Mouse (Mus musculus) forebrain, postnatal 0 days (tissue): ENCODE results near the gene Iscu. TPM values are rescaled to one million over a fixed set of nuclear protein-coding genes. Genes with fewer than 3 reads are reported as not detected.
"Not testable (repeated sequence)": the region's sequence is repeated elsewhere in the genome, so short reads cannot be mapped to it uniquely, and the experiment has no call there.

Source experiments
- ATAC-seq: fragments of 200-750 bp; cut with Nextera tagmentation; 2 replicates; pipeline ENCODE4 v1.8.0; 2017; ENCODE audit warnings: mild to moderate bottlenecking, moderate library complexity
- DNase-seq: peaks from one replicate; pipeline ENCODE4 v3.0.0-alpha.2; 2015
- H3K27ac ChIP-seq: fragments of 300-500 bp; sonication (generic); 2 replicates; pipeline ENCODE4 v1.5.1; 2014; ENCODE audit warnings: low read depth, mild to moderate bottlenecking, antibody characterized with exemption, low read length, moderate library complexity, mixed read lengths
- H3K27me3 ChIP-seq: fragments of 300-500 bp; sonication (generic); 2 replicates; pipeline ENCODE4 v1.6.1; 2014; ENCODE audit warnings: mild to moderate bottlenecking, low read length, mixed read lengths; ENCODE audit not compliant: insufficient read depth
- H3K36me3 ChIP-seq: fragments of 300-500 bp; sonication (generic); 2 replicates; pipeline ENCODE4 v1.6.1; 2014; ENCODE audit warnings: mild to moderate bottlenecking, moderate library complexity; ENCODE audit not compliant: insufficient read depth
- H3K4me1 ChIP-seq: fragments of 300-500 bp; sonication (generic); 2 replicates; pipeline ENCODE4 v1.6.1; 2014; ENCODE audit warnings: antibody characterized with exemption; ENCODE audit not compliant: insufficient read depth
- H3K4me2 ChIP-seq: fragments of 300-500 bp; sonication (generic); 2 replicates; pipeline ENCODE4 v1.6.1; 2014; ENCODE audit warnings: low read depth, mild to moderate bottlenecking, moderate library complexity
- H3K4me3 ChIP-seq: fragments of 300-500 bp; sonication (generic); 2 replicates; pipeline ENCODE4 v1.5.1; 2014; ENCODE audit warnings: low read depth, low read length, mixed read lengths
- H3K9ac ChIP-seq: fragments of 300-500 bp; sonication (generic); 2 replicates; pipeline ENCODE4 v1.6.1; 2014; ENCODE audit warnings: mild to moderate bottlenecking
- H3K9me3 ChIP-seq: fragments of 300-500 bp; sonication (generic); 2 replicates; pipeline ENCODE4 v1.6.1; 2016; ENCODE audit warnings: low read length
- CTCF ChIP-seq: sonication (generic); IDR thresholded peaks from 2 replicates; pipeline ENCODE4 v1.5.1; 2016; ENCODE audit warnings: antibody characterized with exemption, control low read depth, low read depth
- WGBS: fragments of 180-500 bp; shearing (Covaris S2); extraction: QIAGEN DNeasy Blood & Tissue Kit; methylation state at CpG from one replicate; pipeline ENCODE4 v1.1.7; 2014; 5-methylcytosine and 5-hydroxymethylcytosine counted together
- polyA plus RNA-seq: library from polyadenylated mRNA; unstranded; fragments of >200 nt; fragmentation: Nextera tagmentation; extraction: Ambion mirVana; gene quantifications from 2 replicates; pipeline ENCODE4 v1.2.1, GENCODE M21; 2015
- total RNA-seq: library from RNA; depleted of rRNA; stranded (reverse); fragments of >200 nt; gene quantifications from 2 replicates; pipeline ENCODE4 v1.2.3, GENCODE M21; 2014

Iscu gene
- total and polyA plus RNA-seq, 2 experiments from 2014 or later: 67.2 to 98.9 TPM

DNA sequence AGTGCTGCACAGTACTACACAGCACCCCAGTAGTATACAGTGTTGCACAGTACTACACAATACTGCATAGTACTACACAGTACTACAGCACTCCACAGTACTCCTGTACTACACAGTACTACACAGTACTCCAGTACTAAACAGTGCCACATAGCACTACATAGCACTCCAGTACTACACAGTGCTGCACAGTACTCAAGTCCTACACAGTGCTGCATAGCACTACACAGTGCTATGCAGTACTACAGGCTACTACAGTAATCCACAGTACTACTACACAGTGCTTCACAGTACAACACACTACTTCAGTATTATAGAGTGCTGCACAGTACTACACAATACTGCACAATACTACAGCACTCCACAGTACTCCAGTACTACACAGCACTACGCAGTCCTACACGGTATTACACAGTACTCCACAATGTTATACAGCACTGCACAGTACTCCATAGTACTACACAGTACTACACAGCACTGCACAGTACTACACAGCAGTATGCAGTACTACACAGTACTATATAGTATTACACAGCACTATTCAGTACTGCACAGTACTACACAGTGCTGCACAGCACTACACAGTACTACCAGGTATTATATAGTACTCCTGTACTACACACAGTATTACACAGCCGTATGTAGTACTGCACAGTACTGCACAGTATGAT lies 7.7 kb downstream of the Iscu start:
- TF ChIP-seq CTCF: no peak
- Histone ChIP-seq H3K36me3 (peaks cover 20% of the 10 kb centered on the region), H3K4me2 (no peak overlapping the region), H3K27ac (no peak overlapping the region), H3K4me3 (no peak overlapping the region), H3K4me1 (no peaks in the 10 kb centered on the region), H3K9me3 (no peaks in the 10 kb centered on the region), H3K9ac (no peak overlapping the region), H3K27me3 (no peaks in the 10 kb centered on the region; the same call in 1 of the 2 replicates)
- WGBS: 99% methylated on average over 3 of the region's 3 CpGs
- ATAC-seq (peak; percentile 20; the same call in 1 of the 2 replicates), DNase-seq (no peak)

DNA sequence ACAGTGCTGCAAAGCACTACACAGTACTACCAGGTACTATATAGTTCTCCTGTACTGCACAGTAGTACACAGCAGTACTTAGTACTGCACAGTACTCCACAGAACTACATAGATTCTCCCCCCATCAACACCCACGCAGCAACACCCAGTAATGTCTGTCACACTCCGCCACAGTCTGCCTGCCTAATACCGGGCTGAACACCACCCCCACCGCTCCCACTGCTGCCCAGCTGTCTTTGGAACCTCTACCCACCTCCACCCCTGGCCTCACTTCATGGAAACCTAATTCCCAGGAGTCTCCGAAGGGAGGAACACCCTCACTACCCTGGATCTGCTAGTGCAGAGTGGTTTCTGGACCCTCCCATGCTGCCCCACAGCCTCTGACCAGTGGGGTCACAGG lies 8.2 kb downstream of the Iscu start:
- ATAC-seq (no peak), DNase-seq (no peak)
- no peak for TF ChIP-seq CTCF
- Histone ChIP-seq H3K4me2 (no peak overlapping the region), H3K9ac (no peak overlapping the region), H3K36me3 (peaks cover 15% of the 10 kb centered on the region), H3K4me3 (no peak overlapping the region), H3K4me1 (no peaks in the 10 kb centered on the region), H3K27me3 (no peaks in the 10 kb centered on the region; the same call in 1 of the 2 replicates), H3K9me3 (no peaks in the 10 kb centered on the region), H3K27ac (no peak overlapping the region)
- 90% methylated on average over 5 of the region's 5 CpGs for WGBS

DNA sequence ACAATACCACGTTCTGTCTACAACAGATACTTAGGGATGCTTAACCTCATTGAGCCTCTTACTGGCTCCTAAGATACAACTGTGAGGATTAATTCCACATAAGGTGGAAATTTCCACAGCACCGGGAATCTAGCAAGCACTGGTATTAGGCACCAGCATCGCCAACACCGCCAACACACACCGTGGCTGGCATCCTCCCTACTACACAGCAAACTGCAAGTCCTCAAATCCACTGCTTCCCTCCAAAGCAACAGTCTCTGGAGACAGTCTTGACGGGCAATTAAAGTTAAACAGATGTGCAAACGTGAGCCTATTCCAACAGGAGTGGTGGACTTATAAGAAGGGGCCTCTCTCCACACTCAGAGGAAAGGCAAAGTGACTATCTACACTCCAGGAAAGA lies 8.7 kb downstream of the Iscu start:
- Histone ChIP-seq H3K36me3 (peaks cover 10% of the 10 kb centered on the region), H3K27me3 (no peaks in the 10 kb centered on the region; the same call in 1 of the 2 replicates), H3K4me3 (no peak overlapping the region), H3K4me1 (no peaks in the 10 kb centered on the region), H3K27ac (no peak overlapping the region), H3K9ac (no peak overlapping the region), H3K4me2 (no peak overlapping the region), H3K9me3 (no peaks in the 10 kb centered on the region)
- DNase-seq: no peak
- ATAC-seq: no peak
- WGBS: 85% methylated on average over 7 of the region's 7 CpGs
- TF ChIP-seq CTCF: no peak

DNA sequence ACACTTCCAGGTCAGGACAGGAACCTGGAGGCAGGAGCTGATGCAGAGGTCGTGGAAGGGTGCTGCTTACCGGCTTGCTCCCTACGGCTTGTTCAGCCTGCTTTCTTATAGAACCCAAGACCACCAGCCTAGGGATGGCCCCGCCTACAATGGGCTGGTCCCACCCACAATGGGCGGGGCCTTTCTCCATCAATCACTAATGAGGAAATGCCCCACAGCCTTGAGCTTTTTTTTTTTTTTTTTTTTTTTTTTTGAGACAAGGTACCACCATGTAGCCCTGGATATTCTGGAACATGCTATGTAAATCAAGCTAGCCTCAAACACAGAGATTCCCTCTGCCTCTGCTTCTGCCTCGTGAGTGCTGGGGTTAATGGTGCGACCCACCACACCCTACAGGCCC lies 9.3 kb downstream of the Iscu start:
- Histone ChIP-seq H3K9me3 (no peaks in the 10 kb centered on the region), H3K27ac (no peak overlapping the region), H3K4me3 (no peak overlapping the region), H3K4me1 (no peaks in the 10 kb centered on the region), H3K27me3 (no peaks in the 10 kb centered on the region; the same call in 1 of the 2 replicates), H3K36me3 (peaks cover 4% of the 10 kb centered on the region), H3K4me2 (no peak overlapping the region), H3K9ac (no peak overlapping the region)
- WGBS: 80% methylated on average over 7 of the region's 7 CpGs
- no peak for ATAC-seq
- DNase-seq: no peak
- TF ChIP-seq CTCF: no peak

DNA sequence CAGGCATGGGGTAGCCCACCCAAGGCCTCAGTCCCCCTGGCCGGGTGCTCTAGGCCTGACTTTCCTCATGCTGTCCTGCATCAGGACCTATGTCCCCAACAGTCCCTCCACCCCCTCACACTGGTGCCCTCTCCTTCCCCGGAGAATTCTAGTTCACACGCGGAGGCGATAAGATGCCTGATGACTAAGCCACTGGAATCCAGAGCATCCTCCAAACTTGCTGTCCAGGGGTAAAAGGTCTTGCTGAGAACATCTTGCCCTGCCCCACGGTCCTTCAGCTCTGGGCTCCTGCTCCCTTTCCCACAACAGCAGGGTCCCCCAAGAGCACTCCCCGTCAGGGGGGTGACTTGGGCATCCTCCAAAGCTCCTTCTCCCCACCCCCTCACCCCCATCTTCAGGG lies 10.1 kb downstream of the Iscu start:
- no peak overlapping the region for H3K27ac ChIP-seq
- H3K36me3 ChIP-seq: no peaks in the 10 kb centered on the region
- no peak for TF ChIP-seq CTCF
- H3K27me3 ChIP-seq: no peaks in the 10 kb centered on the region; the same call in 1 of the 2 replicates
- DNase-seq (no peak), ATAC-seq (no peak)
- H3K4me1 ChIP-seq: no peaks in the 10 kb centered on the region
- H3K9ac ChIP-seq: no peak overlapping the region
- H3K4me3 ChIP-seq: no peak overlapping the region
- 93% methylated on average over 7 of the region's 7 CpGs for WGBS
- H3K4me2 ChIP-seq: no peak overlapping the region
- H3K9me3 ChIP-seq: no peaks in the 10 kb centered on the region

DNA sequence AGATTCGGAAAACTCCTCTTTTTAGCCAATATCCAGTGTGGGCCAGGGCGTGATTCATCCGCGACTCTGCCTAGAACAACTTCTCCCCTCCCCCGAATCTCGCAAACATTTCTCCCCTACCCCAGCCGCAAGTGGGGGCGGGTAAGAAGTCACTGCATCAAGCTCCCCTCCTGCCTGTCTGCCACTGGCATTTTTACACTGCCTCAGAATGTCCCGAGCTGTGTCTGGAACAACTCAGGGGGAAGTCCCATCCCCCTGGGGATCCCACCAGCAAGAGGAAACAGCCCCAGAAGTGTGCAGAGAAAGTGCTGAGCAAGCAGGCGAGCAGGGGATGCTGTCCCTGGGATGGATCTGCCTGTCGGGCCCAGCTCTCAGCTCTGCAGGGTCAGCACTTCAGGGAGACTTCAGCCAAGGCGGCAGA lies 11.0 kb downstream of the Iscu start:
- DNase-seq (no peak), ATAC-seq (no peak; the same call in 1 of the 2 replicates)
- no peaks in the 10 kb centered on the region for H3K9me3 ChIP-seq
- H3K4me3 ChIP-seq: no peak overlapping the region
- no peaks in the 10 kb centered on the region; the same call in 1 of the 2 replicates for H3K27me3 ChIP-seq
- 19% methylated on average over 12 of the region's 12 CpGs for WGBS
- TF ChIP-seq CTCF: no peak
- H3K9ac ChIP-seq: no peak overlapping the region
- no peak overlapping the region for H3K4me2 ChIP-seq
- no peaks in the 10 kb centered on the region for H3K4me1 ChIP-seq
- H3K27ac ChIP-seq: no peak overlapping the region
- no peaks in the 10 kb centered on the region for H3K36me3 ChIP-seq

DNA sequence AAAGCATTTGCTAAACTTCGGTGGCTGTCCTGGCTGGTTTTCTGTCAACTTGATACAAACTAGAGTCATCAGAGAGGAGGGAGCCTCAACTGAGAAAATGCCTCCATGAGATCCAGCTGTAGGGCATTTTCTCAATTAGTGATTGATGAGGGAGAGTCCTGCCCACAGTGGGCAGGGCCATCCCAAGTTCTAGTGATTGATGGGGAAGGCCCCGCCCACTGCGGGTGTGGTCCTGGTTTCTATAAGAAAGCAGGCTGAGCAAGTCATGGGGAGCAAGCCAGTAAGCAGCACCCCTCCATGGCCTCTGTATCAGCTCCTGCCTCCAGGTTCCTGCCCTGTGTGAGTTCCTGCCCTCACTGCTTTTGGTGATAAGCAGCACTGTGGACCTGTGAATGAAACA lies 11.6 kb downstream of the Iscu start:
- not testable (repeated sequence) for H3K4me1 ChIP-seq, H3K36me3 ChIP-seq, H3K9me3 ChIP-seq, H3K27ac ChIP-seq, H3K27me3 ChIP-seq, DNase-seq, H3K4me3 ChIP-seq, H3K4me2 ChIP-seq, H3K9ac ChIP-seq, ATAC-seq
- 35% methylated on average over 3 of the region's 3 CpGs for WGBS
